Mouse (Mus musculus) gastrocnemius, adult 8-10 months (tissue): ENCODE measurements around the gene Map2. TPM values are rescaled to one million over a fixed set of nuclear protein-coding genes. Genes with fewer than 3 reads are reported as not detected.

Experiments
- DNase-seq, 2 experiments: peaks; one replicate each; pipeline ENCODE4 v3.0.0; 2022; ENCODE audit warnings: low spot score in 2 of 2
- total RNA-seq, 4 experiments: library from RNA; stranded (reverse); gene quantifications; 2 replicates each; pipeline ENCODE4 v1.2.4; 2022

The Map2 gene
- total RNA-seq, 4 experiments from 2014 or later: 1.6 to 3.2 (median 2.1) TPM

GRCm38 (mm10) chr1:66292121-66292881 lies 117.2 kb downstream of the Map2 start:
- no peak for DNase-seq

GRCm38 (mm10) chr1:66299376-66299775 lies 124.3 kb downstream of the Map2 start:
- no peak for DNase-seq

GRCm38 (mm10) chr1:66320378-66321135 lies 145.5 kb downstream of the Map2 start:
- DNase-seq: no peak

GRCm38 (mm10) chr1:66321136-66321502 lies 146.0 kb downstream of the Map2 start:
- DNase-seq: no peak

- no peak for DNase-seq
These were observed 146.6 kb downstream of the Map2 start for GRCm38 (mm10) chr1:66321631-66322142.

- DNase-seq: no peak
These were observed 148.4 kb downstream of the Map2 start for GRCm38 (mm10) chr1:66323461-66323860.

GRCm38 (mm10) chr1:66324951-66325350 lies 149.9 kb downstream of the Map2 start:
- DNase-seq: no peak

- DNase-seq: no peak
These were observed 153.9 kb downstream of the Map2 start for GRCm38 (mm10) chr1:66328996-66329395.

GRCm38 (mm10) chr1:66329534-66329933 lies 154.5 kb downstream of the Map2 start:
- DNase-seq: no peak

GRCm38 (mm10) chr1:66335724-66336284 lies 160.7 kb downstream of the Map2 start:
- DNase-seq: no peak

- no peak for DNase-seq
These were observed 164.1 kb downstream of the Map2 start for GRCm38 (mm10) chr1:66339213-66339612.

GRCm38 (mm10) chr1:66348404-66349165 lies 173.5 kb downstream of the Map2 start:
- DNase-seq: no peak

GRCm38 (mm10) chr1:66349166-66349835 lies 174.2 kb downstream of the Map2 start:
- DNase-seq: no peak

GRCm38 (mm10) chr1:66351366-66351765 lies 176.3 kb downstream of the Map2 start:
- DNase-seq: no peak

- no peak for DNase-seq
These were observed 186.7 kb downstream of the Map2 start for GRCm38 (mm10) chr1:66361799-66362198.

GRCm38 (mm10) chr1:66363285-66363684 lies 188.2 kb downstream of the Map2 start:
- no peak for DNase-seq

GRCm38 (mm10) chr1:66364386-66364785 lies 189.3 kb downstream of the Map2 start:
- no peak for DNase-seq

- DNase-seq: no peak
These were observed 190.5 kb downstream of the Map2 start for GRCm38 (mm10) chr1:66365600-66365999.

GRCm38 (mm10) chr1:66369486-66369885 lies 194.4 kb downstream of the Map2 start:
- no peak for DNase-seq

GRCm38 (mm10) chr1:66371371-66371770 lies 196.3 kb downstream of the Map2 start:
- DNase-seq: no peak

GRCm38 (mm10) chr1:66386321-66386720 lies 211.2 kb downstream of the Map2 start:
- DNase-seq: no peak
